Mouse (Mus musculus) erythroid progenitor cell, adult 5-6 weeks (primary cell): Measurements from ENCODE around the gene Txn1. TPM values are rescaled to one million over a fixed set of nuclear protein-coding genes. Genes with fewer than 3 reads are reported as not detected.

Source experiments
- ATAC-seq: replicated peaks from 2 replicates; pipeline ENCODE4 v1.8.0; 2016; ENCODE audit warnings: moderate number of reproducible peaks, mild to moderate bottlenecking, moderate TSS enrichment, inconsistent platforms; ENCODE audit not compliant: poor library complexity, low FRiP score, severe bottlenecking
- total RNA-seq, 2 experiments: library from RNA; stranded (forward) in 1 of 2; stranded (reverse) in 1 of 2; fragments of 150-400 nt in 1 of 2; fragments of 186-747, 209-891 nt in 1 of 2; gene quantifications; 2 replicates each; pipeline versions ENCODE4 v1.2.3 to v1.2.4; 2015 to 2017; ENCODE audit warnings: low replicate concordance in 2 of 2

Gene Txn1
- total RNA-seq, 2 experiments from 2014 or later: 87.3 to 220 TPM

- ATAC-seq: no peak
Observed at GRCm38 (mm10) chr4:57906708-57907107, 49.5 kb downstream of the Txn1 start.

- no peak for ATAC-seq
Observed at GRCm38 (mm10) chr4:57904638-57905037, 51.6 kb downstream of the Txn1 start.

GRCm38 (mm10) chr4:57904211-57904610, 52.0 kb downstream of the Txn1 start:
- peak; percentile 63; the same call in 1 of the 2 replicates for ATAC-seq

- ATAC-seq: no peak
Observed at GRCm38 (mm10) chr4:57902619-57903018, 53.6 kb downstream of the Txn1 start.

GRCm38 (mm10) chr4:57901210-57901609, 55.0 kb downstream of the Txn1 start:
- ATAC-seq: no peak

- ATAC-seq: no peak
Observed at GRCm38 (mm10) chr4:57896631-57897030, 59.6 kb downstream of the Txn1 start.

- no peak for ATAC-seq
Observed at GRCm38 (mm10) chr4:57895902-57896301, 60.3 kb downstream of the Txn1 start.

- no peak for ATAC-seq
Observed at GRCm38 (mm10) chr4:57895140-57895539, 61.1 kb downstream of the Txn1 start.

Other genes with a start within 250 kb of the Txn1 start
- gene Akap2, start 238.8 kb downstream of the Txn1 start, total RNA-seq (2015; ENCODE audit: low replicate concordance): not detected in 2 replicates
- 0.90 TPM in 1 of 2 replicates, not detected in the other for gene Akap2, start 238.8 kb downstream of the Txn1 start, total RNA-seq (2017; ENCODE audit: low replicate concordance)
- not detected in 2 replicates for gene D630039A03Rik, start 40.1 kb downstream of the Txn1 start, total RNA-seq (2015; ENCODE audit: low replicate concordance)
- gene D630039A03Rik, start 40.1 kb downstream of the Txn1 start, total RNA-seq (2017; ENCODE audit: low replicate concordance): not detected in 2 replicates
- gene Txndc8, start 52.7 kb upstream of the Txn1 start, total RNA-seq (2015; ENCODE audit: low replicate concordance): not detected in 2 replicates
- gene Txndc8, start 52.7 kb upstream of the Txn1 start, total RNA-seq (2017; ENCODE audit: low replicate concordance): not detected in 2 replicates